Mouse (Mus musculus): ENCODE data around the gene Llgl1.
A peak's percentile ranks its signal among the peaks of the same experiment; 100 is the strongest.

Gene Llgl1

GRCm38 (mm10) chr11:60709481-60710465, 10.2 kb downstream of the Llgl1 start:
- Histone ChIP-seq H3K27me3 (ENCODE audit: control insufficient read depth, insufficient read depth, low read length, poor library complexity, severe bottlenecking) (no peaks in the 10 kb centered on the region), H3K36me3 (ENCODE audit: control insufficient read depth, insufficient read depth, low read length, poor library complexity, severe bottlenecking) (peaks cover 8% of the 10 kb centered on the region)
- DNase-seq (ENCODE audit: low read depth, low spot score) = no peak

GRCm38 (mm10) chr11:60711218-60711617, 11.7 kb downstream of the Llgl1 start:
- DNase-seq (ENCODE audit: low read depth, low spot score) = no peak
- peaks cover 10% of the 10 kb centered on the region for H3K36me3 ChIP-seq (ENCODE audit: control insufficient read depth, insufficient read depth, low read length, poor library complexity, severe bottlenecking)
- no peaks in the 10 kb centered on the region for H3K27me3 ChIP-seq (ENCODE audit: control insufficient read depth, insufficient read depth, low read length, poor library complexity, severe bottlenecking)

DNA sequence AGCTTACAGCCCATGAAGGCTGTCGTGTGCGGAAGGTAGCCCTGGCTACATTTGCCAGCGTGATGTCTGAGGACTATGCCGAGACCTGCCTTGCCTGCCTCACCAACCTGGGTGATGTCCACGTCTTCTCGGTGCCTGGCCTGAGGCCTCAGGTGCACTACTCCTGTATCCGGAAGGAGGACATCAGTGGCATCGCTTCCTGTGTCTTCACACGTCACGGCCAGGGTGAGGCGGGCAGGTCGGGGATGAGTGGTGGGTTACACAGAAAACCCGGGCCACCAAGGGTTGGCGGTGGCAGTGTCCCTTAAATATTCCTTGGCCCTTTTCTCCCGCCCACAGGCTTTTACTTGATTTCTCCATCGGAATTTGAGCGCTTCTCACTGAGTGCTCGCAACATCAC, 12.5 kb downstream of the Llgl1 start:
- no peaks in the 10 kb centered on the region for H3K27me3 ChIP-seq (ENCODE audit: control insufficient read depth, insufficient read depth, low read length, poor library complexity, severe bottlenecking)
- DNase-seq (ENCODE audit: low read depth, low spot score) = no peak
- peaks cover 8% of the 10 kb centered on the region for H3K36me3 ChIP-seq (ENCODE audit: control insufficient read depth, insufficient read depth, low read length, poor library complexity, severe bottlenecking)

DNA sequence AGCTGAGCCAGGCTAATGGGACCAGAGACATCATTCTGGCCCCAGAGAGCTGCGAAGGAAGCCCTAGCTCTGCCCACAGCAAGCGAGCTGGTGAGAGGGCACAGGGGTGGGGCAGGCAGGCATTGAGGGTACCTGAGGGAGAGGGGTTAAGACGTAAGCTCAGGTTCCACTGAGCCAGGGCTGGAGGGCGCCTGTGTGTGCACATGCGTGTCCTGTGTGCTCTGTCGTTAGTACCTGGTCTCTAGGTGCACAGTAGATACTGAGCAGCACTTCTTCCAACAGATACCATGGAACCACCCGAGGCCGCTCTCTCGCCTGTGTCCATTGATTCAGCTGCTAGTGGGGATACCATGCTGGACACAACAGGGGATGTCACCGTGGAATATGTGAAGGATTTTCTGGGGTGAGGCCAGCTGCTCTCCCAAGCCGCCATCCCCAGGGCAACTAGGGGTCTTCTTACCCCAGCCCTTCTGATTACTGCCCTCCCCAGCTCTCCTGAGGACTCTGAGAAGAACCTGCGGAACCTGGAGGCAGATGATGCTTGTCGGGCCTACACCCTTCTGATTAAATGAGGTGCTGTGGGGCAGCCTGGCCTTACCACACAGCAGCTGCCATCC, 13.2 kb downstream of the Llgl1 start:
- H3K36me3 ChIP-seq (ENCODE audit: control insufficient read depth, insufficient read depth, low read length, poor library complexity, severe bottlenecking) = peaks cover 6% of the 10 kb centered on the region
- no peak for DNase-seq (ENCODE audit: low read depth, low spot score)
- H3K27me3 ChIP-seq (ENCODE audit: control insufficient read depth, insufficient read depth, low read length, poor library complexity, severe bottlenecking) = no peaks in the 10 kb centered on the region

DNA sequence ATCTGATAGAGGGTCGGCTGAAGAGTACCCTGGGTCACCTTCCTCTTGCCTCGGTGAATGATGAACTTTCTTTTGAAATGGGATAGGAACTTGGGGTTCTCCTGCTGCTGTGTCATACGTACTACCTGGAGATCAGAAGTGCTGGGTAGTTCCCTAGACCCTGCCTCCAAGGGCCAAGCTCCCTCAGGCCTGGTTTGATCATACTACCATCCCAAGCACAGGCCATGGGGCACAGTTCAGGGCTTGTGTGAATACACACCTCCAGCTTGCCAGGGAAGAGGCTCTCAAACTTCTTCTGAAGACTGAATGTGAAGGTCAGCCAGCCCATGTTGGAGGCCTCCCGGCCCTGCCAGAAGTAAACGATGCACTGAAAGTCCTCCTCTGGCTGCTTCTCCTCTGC, 16.3 kb downstream of the Llgl1 start:
- Histone ChIP-seq H3K27me3 (ENCODE audit: control insufficient read depth, insufficient read depth, low read length, poor library complexity, severe bottlenecking) (no peaks in the 10 kb centered on the region), H3K36me3 (ENCODE audit: control insufficient read depth, insufficient read depth, low read length, poor library complexity, severe bottlenecking) (peaks cover 10% of the 10 kb centered on the region)
- DNase-seq (ENCODE audit: low read depth, low spot score) = no peak

GRCm38 (mm10) chr11:60719263-60719662, 19.7 kb downstream of the Llgl1 start:
- no peak for DNase-seq (ENCODE audit: low read depth, low spot score)
- Histone ChIP-seq H3K36me3 (ENCODE audit: control insufficient read depth, insufficient read depth, low read length, poor library complexity, severe bottlenecking) (peaks cover 13% of the 10 kb centered on the region), H3K27me3 (ENCODE audit: control insufficient read depth, insufficient read depth, low read length, poor library complexity, severe bottlenecking) (no peaks in the 10 kb centered on the region)

- H3K27me3 ChIP-seq (ENCODE audit: control insufficient read depth, insufficient read depth, low read length, poor library complexity, severe bottlenecking) = no peaks in the 10 kb centered on the region
Observed at GRCm38 (mm10) chr11:60726601-60727391, 27.3 kb downstream of the Llgl1 start, which contains the start of gene Flii. Gene Flii (minus strand): TSS chr11:60727263.

DNA sequence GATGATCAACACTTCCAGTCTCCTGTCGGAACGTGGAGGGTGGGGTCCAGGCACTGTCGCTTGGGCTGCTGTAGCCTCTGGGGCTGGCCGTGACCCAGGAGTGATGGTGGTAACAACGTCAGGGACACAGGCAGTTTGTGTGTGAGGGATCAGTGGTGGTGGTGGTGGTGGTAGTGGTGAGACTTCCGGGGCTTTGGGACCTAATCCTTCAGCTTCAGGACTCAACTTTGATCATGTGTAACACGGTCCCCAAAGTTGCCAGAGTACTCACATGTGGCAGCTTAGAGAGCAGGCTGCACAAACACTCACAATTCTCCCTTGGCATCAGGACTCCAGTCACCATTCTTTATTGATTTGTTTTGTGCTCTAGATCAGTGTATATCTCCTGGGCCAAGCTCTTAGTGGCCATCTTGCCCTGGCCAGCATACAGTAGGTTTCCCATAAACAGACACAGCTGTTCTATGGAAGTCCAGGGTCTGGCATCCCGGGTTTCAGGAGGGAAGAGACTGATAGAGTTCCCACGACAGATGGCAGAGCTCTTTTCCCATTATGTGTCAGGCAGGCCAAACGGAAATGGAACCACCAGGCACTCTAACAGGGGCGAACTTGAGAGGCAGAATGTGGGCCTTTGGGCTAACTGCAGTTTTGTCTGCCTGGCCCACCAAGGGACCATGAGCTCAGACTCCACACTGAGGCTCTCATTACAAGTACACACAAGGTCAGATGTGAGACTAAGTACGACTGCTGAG, 28.0 kb downstream of the Llgl1 start:
- DNase-seq (ENCODE audit: low read depth, low spot score) = no peak
- H3K27me3 ChIP-seq (ENCODE audit: control insufficient read depth, insufficient read depth, low read length, poor library complexity, severe bottlenecking) = no peaks in the 10 kb centered on the region
- H3K36me3 ChIP-seq (ENCODE audit: control insufficient read depth, insufficient read depth, low read length, poor library complexity, severe bottlenecking) = peaks cover 2% of the 10 kb centered on the region; the same call in 1 of the 2 replicates

More at GRCm38 (mm10) chr11:60726601-60727391, 27.3 kb downstream of the Llgl1 start, which contains the start of gene Flii:
- DNase-seq (ENCODE audit: low read depth, low spot score) = peak; percentile 82
- H3K36me3 ChIP-seq (ENCODE audit: control insufficient read depth, insufficient read depth, low read length, poor library complexity, severe bottlenecking) = peaks cover 2% of the 10 kb centered on the region; the same call in 1 of the 2 replicates

DNA sequence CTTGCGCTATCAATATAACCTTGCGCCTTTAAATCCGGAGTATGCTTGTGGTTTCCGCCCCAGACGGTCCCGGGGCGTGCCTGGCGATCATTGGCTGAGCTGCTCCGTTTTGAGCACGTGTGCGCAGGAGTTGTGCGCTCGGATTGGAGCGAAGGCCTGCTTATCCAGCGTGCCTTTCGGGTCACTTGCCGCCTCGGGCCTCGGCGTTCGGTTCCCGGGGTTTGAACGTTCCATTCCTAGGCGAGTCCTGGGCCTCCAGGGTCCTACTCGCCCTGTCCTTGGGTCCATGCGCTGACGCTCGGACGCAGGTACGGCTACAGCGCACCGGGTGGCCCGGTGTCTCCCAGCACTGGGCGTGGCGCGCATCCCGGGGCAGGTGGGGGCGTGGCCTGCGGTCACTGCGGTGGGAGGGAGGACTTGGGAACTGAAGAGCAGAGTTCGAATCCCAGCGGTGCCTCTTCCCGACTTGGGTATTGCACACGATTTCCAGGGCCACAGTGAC, 28.8 kb downstream of the Llgl1 start, which contains the start of gene Mief2:
TSS of gene Mief2 (plus strand) at position 139 of the 502 bp plus-strand sequence.
- no peaks in the 10 kb centered on the region; the same call in 1 of the 2 replicates for H3K36me3 ChIP-seq (ENCODE audit: control insufficient read depth, insufficient read depth, low read length, poor library complexity, severe bottlenecking)
- peak; percentile 96 for DNase-seq (ENCODE audit: low read depth, low spot score)
- H3K27me3 ChIP-seq (ENCODE audit: control insufficient read depth, insufficient read depth, low read length, poor library complexity, severe bottlenecking) = no peaks in the 10 kb centered on the region

DNA sequence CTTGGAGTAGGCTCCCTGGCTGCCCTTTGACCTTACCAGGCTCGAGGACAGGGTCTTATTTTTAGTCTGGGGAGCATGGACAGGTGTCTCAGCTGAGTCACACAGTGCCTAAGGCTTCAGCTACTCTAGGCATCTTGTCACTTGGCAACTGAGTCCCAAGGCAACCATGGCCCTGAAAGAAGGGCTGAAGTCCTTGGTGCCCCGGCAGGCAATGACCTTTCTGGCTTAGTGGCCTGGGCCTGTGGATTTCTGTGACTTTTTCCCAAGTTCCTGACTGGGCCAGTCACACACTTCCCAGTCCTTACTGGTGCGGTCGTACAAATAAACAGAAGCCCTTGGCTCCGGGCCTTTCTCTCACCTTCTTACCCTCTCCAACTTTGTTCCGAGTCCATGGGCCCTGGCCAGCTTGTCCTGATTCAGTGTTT, 29.7 kb downstream of the Llgl1 start:
- peak; percentile 8 for DNase-seq (ENCODE audit: low read depth, low spot score)
- Histone ChIP-seq H3K36me3 (ENCODE audit: control insufficient read depth, insufficient read depth, low read length, poor library complexity, severe bottlenecking) (no peaks in the 10 kb centered on the region; the same call in 1 of the 2 replicates), H3K27me3 (ENCODE audit: control insufficient read depth, insufficient read depth, low read length, poor library complexity, severe bottlenecking) (no peaks in the 10 kb centered on the region)

DNA sequence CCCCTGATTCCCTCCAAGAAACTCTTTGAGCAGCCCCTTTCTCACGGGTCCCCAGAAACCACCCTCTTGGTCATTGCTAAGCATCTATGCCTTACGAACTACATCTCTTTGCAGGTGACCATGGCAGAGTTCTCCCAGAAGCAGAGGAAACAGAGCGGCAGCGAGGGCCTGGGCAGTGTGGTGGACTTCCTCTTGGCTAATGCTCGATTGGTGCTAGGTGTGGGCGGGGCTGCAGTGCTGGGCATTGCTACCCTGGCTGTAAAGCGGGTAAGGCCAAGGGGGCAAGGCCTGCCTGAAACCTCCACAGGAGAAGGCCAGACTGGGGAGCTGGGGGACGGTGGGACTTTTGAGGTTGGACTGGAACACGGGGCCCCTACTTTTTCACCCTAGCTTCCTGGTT, 30.6 kb downstream of the Llgl1 start:
- no peak for DNase-seq (ENCODE audit: low read depth, low spot score)
- Histone ChIP-seq H3K36me3 (ENCODE audit: control insufficient read depth, insufficient read depth, low read length, poor library complexity, severe bottlenecking) (no peaks in the 10 kb centered on the region; the same call in 1 of the 2 replicates), H3K27me3 (ENCODE audit: control insufficient read depth, insufficient read depth, low read length, poor library complexity, severe bottlenecking) (no peaks in the 10 kb centered on the region)

- Histone ChIP-seq H3K36me3 (ENCODE audit: control insufficient read depth, insufficient read depth, low read length, poor library complexity, severe bottlenecking) (no peaks in the 10 kb centered on the region; the same call in 1 of the 2 replicates), H3K27me3 (ENCODE audit: control insufficient read depth, insufficient read depth, low read length, poor library complexity, severe bottlenecking) (no peaks in the 10 kb centered on the region)
- DNase-seq (ENCODE audit: low read depth, low spot score) = no peak
Observed at GRCm38 (mm10) chr11:60731251-60731650, 31.7 kb downstream of the Llgl1 start.

DNA sequence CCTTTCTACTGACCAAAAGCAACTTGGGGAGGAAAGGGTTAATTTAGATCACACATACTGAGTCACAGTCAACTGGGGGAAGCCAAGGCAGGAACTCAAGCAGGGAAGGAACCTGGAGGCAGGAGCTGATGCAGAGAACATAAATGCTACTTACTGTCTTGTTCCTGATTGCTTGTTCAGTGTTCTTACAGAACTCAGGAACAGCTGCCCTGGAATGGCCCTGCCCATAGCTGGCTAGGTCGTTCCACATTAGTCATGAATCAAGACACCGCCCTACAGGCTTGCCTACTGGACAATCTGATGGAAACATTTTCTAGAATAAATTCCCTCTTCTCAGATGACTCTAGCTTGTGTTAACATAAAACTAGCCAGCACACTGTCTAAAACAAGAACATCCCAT, 34.7 kb downstream of the Llgl1 start:
- DNase-seq (ENCODE audit: low read depth, low spot score) = no peak
- no peaks in the 10 kb centered on the region for H3K27me3 ChIP-seq (ENCODE audit: control insufficient read depth, insufficient read depth, low read length, poor library complexity, severe bottlenecking)
- H3K36me3 ChIP-seq (ENCODE audit: control insufficient read depth, insufficient read depth, low read length, poor library complexity, severe bottlenecking) = no peaks in the 10 kb centered on the region; the same call in 1 of the 2 replicates

Data from splenic B cell, adult 2 months (primary cell).